Mouse (Mus musculus) stomach, postnatal 0 days (tissue): ENCODE results near the gene Tpm4.
"Not testable (repeated sequence)": the region's sequence is repeated elsewhere in the genome, so short reads cannot be mapped to it uniquely, and the experiment has no call there.

Experiments used
- CTCF ChIP-seq: IDR thresholded peaks from 2 replicates; pipeline ENCODE4 v1.5.1; 2016; ENCODE audit warnings: antibody characterized with exemption, low read depth, mild to moderate bottlenecking, moderate library complexity
- EP300 ChIP-seq: optimal IDR thresholded peaks from 2 replicates; pipeline ENCODE3; 2016; ENCODE audit warnings: antibody characterized with exemption

DNA sequence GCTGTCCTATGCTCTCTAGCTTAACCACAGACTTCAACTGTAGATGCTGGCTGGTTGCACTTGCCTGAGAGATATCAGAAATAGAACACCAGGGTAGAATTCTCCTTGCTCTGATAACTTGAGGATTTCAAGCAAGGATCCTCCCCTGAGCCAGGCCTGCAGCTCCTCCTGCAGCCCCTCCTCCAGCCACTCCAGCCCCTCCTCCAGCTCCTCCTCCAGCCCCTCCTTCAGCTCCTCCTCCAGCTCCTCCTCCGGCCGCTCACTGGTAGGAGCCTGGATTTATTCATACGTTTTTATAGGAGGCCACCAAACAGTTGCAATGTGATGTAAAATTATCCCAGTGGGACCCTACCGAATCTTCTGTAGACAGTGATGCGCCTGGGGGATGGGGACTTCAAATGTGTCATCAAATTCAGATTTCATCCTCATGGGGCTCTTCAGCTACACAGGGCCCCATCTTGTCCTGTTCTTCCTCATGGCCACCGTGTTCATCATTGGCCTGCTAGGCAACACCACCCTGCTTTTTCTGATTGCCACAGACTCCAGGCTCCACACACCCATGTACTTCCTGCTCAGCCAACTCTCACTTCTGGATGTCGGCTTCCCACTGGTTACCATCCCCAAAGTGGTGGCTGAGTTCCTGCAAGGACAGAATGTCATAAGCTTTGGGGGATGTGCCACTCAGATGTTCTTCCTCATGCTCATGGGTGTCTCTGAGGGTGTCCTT lies 35.2 kb upstream of the Tpm4 start:
- TF ChIP-seq CTCF, EP300: not testable (repeated sequence)
